Mouse (Mus musculus) embryonic facial prominence, embryonic 11.5 days (tissue): ENCODE measurements around the gene Hacd4. TPM values are rescaled to one million over a fixed set of nuclear protein-coding genes. Genes with fewer than 3 reads are reported as not detected.

ENCODE experiments used
- ATAC-seq: fragments of 200-750 bp; cut with Nextera tagmentation; replicated peaks from 2 replicates; pipeline ENCODE4 v1.8.0; 2017; ENCODE audit warnings: low read depth; ENCODE audit not compliant: insufficient number of reproducible peaks, low FRiP score, low TSS enrichment
- DNase-seq: peaks from one replicate; pipeline ENCODE4 v3.0.0-alpha.2; 2015; ENCODE audit warnings: low spot score
- H3K27ac ChIP-seq: fragments of 300-500 bp; sonication (generic); replicated peaks from 2 replicates; pipeline ENCODE4 v1.5.1; 2014; ENCODE audit warnings: mild to moderate bottlenecking, low read depth, low read length, control low read depth
- H3K27me3 ChIP-seq: fragments of 300-500 bp; sonication (generic); 2 replicates; pipeline ENCODE4 v1.6.1; 2014; ENCODE audit warnings: mild to moderate bottlenecking, low read length, moderate library complexity, mixed read lengths; ENCODE audit not compliant: control insufficient read depth, insufficient read depth
- H3K36me3 ChIP-seq: fragments of 300-500 bp; sonication (generic); replicated peaks from 2 replicates; pipeline ENCODE4 v1.6.1; 2014; ENCODE audit warnings: low read depth, mild to moderate bottlenecking, low read length, moderate library complexity, mixed read lengths; ENCODE audit not compliant: control insufficient read depth, insufficient read depth
- H3K4me1 ChIP-seq: fragments of 300-500 bp; sonication (generic); 2 replicates; pipeline ENCODE4 v1.6.1; 2014; ENCODE audit warnings: low read length, mixed read lengths; ENCODE audit not compliant: control insufficient read depth, insufficient read depth
- H3K4me2 ChIP-seq: fragments of 300-500 bp; sonication (generic); 2 replicates; pipeline ENCODE4 v1.6.1; 2014; ENCODE audit warnings: low read depth, mild to moderate bottlenecking, control low read depth, low read length, moderate library complexity
- H3K4me3 ChIP-seq: fragments of 300-500 bp; sonication (generic); 2 replicates; pipeline ENCODE4 v1.5.1; 2014; ENCODE audit warnings: low read depth, low read length, control low read depth
- H3K9ac ChIP-seq: fragments of 300-500 bp; sonication (generic); replicated peaks from 2 replicates; pipeline ENCODE4 v1.6.1; 2014; ENCODE audit warnings: mild to moderate bottlenecking, control low read depth, low read length
- H3K9me3 ChIP-seq: fragments of 300-500 bp; sonication (generic); replicated peaks from 2 replicates; pipeline ENCODE4 v1.6.1; 2016; ENCODE audit warnings: mild to moderate bottlenecking, low read length, inconsistent platforms, mixed read lengths; ENCODE audit not compliant: control insufficient read depth
- WGBS: fragments of 180-500 bp; shearing (Covaris S2); extraction: QIAGEN DNeasy Blood & Tissue Kit; methylation state at CpG from one replicate; pipeline ENCODE4 v1.1.7; 2014; 5-methylcytosine and 5-hydroxymethylcytosine counted together
- polyA plus RNA-seq: library from polyadenylated mRNA; unstranded; fragments of >200 nt; fragmentation: Nextera tagmentation; extraction: Ambion mirVana; gene quantifications from 2 replicates; pipeline ENCODE4 v1.2.1, GENCODE M21; 2014

Hacd4 gene
- polyA plus RNA-seq, 1 experiment from 2014 or later: 4.4 TPM

DNA sequence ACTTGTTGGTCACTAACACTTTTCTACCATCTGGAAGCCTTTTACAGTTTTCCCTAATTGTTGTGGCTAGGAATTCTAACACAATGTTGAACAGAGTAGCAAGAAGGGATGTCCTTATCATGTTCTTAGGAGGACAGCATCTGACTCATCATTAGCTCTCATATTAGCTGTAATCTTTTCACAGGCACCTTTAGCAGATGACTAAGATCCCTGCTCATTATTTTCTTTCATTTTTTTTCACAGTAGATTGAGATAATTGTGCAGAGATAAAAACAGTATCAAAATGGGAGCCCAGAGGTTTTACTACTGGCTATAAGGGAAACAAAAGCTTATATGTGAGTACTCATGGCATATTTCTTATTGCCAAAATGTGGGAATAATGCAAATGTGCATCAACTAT is 14.2 kb downstream of the Hacd4 start:
- Histone ChIP-seq H3K4me3 (no peak overlapping the region), H3K4me2 (no peak overlapping the region), H3K4me1 (no peaks in the 10 kb centered on the region), H3K27me3 (no peaks in the 10 kb centered on the region), H3K9ac (no peak overlapping the region), H3K9me3 (no peaks in the 10 kb centered on the region), H3K27ac (no peak overlapping the region), H3K36me3 (no peaks in the 10 kb centered on the region)
- DNase-seq (no peak), ATAC-seq (no peak)

- Histone ChIP-seq H3K4me2 (no peak overlapping the region), H3K27ac (no peak overlapping the region), H3K4me1 (no peaks in the 10 kb centered on the region), H3K9ac (no peak overlapping the region), H3K36me3 (no peaks in the 10 kb centered on the region), H3K27me3 (no peaks in the 10 kb centered on the region), H3K9me3 (no peaks in the 10 kb centered on the region), H3K4me3 (no peak overlapping the region)
- ATAC-seq: no peak
- 94% methylated on average over 5 of the region's 5 CpGs for WGBS
- no peak for DNase-seq
Observed at GRCm38 (mm10) chr4:88419378-88419777, 19.4 kb downstream of the Hacd4 start.

GRCm38 (mm10) chr4:88415017-88415416 is 23.7 kb downstream of the Hacd4 start:
- no peak overlapping the region for H3K4me3 ChIP-seq
- no peak overlapping the region for H3K4me2 ChIP-seq
- 56% methylated on average over 2 of the region's 2 CpGs for WGBS
- no peak overlapping the region for H3K27ac ChIP-seq
- DNase-seq (no peak), ATAC-seq (no peak)
- no peaks in the 10 kb centered on the region for H3K36me3 ChIP-seq
- no peaks in the 10 kb centered on the region for H3K27me3 ChIP-seq
- no peak overlapping the region for H3K9ac ChIP-seq
- no peaks in the 10 kb centered on the region for H3K4me1 ChIP-seq
- H3K9me3 ChIP-seq: no peaks in the 10 kb centered on the region

DNA sequence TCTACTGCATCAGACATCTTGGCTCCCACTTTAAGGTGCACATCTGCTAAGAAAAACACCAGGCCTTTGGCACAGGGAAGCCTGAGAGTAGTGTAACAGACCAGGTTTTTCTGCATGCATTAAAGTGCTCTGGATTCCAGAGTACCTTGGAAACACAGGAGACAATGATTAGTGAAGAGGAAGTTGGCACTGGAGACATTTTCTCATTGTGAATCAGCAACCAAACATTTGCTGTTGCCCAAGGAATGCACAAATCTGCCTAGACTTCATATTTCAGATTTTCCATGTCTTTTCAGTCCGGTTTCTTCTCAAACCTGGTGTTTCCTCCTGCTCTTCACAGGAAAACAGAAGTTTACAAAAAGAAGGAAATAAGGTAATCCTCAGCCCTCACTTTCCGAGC is 26.4 kb downstream of the Hacd4 start:
- H3K9me3 ChIP-seq: no peaks in the 10 kb centered on the region
- no peaks in the 10 kb centered on the region for H3K36me3 ChIP-seq
- 84% methylated on average over 2 of the region's 2 CpGs for WGBS
- no peak overlapping the region for H3K9ac ChIP-seq
- ATAC-seq (no peak), DNase-seq (no peak)
- no peak overlapping the region for H3K4me2 ChIP-seq
- no peaks in the 10 kb centered on the region for H3K27me3 ChIP-seq
- H3K4me1 ChIP-seq: no peaks in the 10 kb centered on the region
- H3K4me3 ChIP-seq: no peak overlapping the region
- no peak overlapping the region for H3K27ac ChIP-seq

- Histone ChIP-seq H3K4me1 (no peaks in the 10 kb centered on the region), H3K27me3 (no peaks in the 10 kb centered on the region), H3K4me2 (no peak overlapping the region), H3K9ac (no peak overlapping the region), H3K9me3 (no peaks in the 10 kb centered on the region), H3K4me3 (no peak overlapping the region), H3K36me3 (no peaks in the 10 kb centered on the region), H3K27ac (no peak overlapping the region)
- ATAC-seq (no peak), DNase-seq (no peak)
- WGBS: 95% methylated on average over 4 of the region's 4 CpGs
Observed at GRCm38 (mm10) chr4:88409279-88409678, 29.4 kb downstream of the Hacd4 start.

- 92% methylated on average over 4 of the region's 4 CpGs for WGBS
- Histone ChIP-seq H3K4me1 (no peaks in the 10 kb centered on the region), H3K4me2 (no peak overlapping the region), H3K9ac (no peak overlapping the region), H3K4me3 (no peak overlapping the region), H3K36me3 (no peaks in the 10 kb centered on the region), H3K27me3 (no peaks in the 10 kb centered on the region), H3K9me3 (no peaks in the 10 kb centered on the region), H3K27ac (no peak overlapping the region)
- ATAC-seq (no peak), DNase-seq (peak; percentile 6)
Observed at GRCm38 (mm10) chr4:88406887-88407696, 31.6 kb downstream of the Hacd4 start.

DNA sequence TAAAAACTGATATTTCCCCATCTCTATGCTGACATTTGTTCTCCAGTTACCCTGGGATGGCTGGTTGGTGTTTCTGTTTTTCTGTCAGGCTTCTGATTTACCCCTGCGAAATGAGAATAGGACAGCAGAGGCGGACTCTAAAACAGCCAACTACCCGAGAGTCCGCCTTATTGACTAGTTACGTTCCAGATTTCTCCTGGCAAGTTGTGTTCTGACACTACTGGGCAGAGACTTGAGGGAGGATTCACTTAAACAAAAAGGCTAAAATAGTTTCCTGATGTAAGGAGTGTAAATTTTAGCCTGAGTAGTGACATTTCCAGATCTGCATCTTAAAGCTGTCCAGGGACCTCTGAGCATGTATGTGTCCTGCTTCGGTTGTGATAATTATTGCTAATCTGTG is 35.8 kb downstream of the Hacd4 start:
- no peak overlapping the region for H3K4me3 ChIP-seq
- WGBS: 91% methylated on average over 6 of the region's 6 CpGs
- no peaks in the 10 kb centered on the region for H3K4me1 ChIP-seq
- H3K9ac ChIP-seq: no peak overlapping the region
- DNase-seq: no peak
- H3K9me3 ChIP-seq: no peaks in the 10 kb centered on the region
- H3K27me3 ChIP-seq: no peaks in the 10 kb centered on the region
- no peak overlapping the region for H3K4me2 ChIP-seq
- H3K36me3 ChIP-seq: no peaks in the 10 kb centered on the region
- no peak for ATAC-seq
- H3K27ac ChIP-seq: no peak overlapping the region

- H3K4me3 ChIP-seq: no peak overlapping the region
- DNase-seq (no peak), ATAC-seq (no peak)
- 83% methylated on average over 7 of the region's 7 CpGs for WGBS
- H3K27ac ChIP-seq: no peak overlapping the region
- H3K4me2 ChIP-seq: no peak overlapping the region
- H3K9ac ChIP-seq: no peak overlapping the region
- no peaks in the 10 kb centered on the region for H3K9me3 ChIP-seq
- no peaks in the 10 kb centered on the region for H3K27me3 ChIP-seq
- no peaks in the 10 kb centered on the region for H3K36me3 ChIP-seq
- no peaks in the 10 kb centered on the region for H3K4me1 ChIP-seq
Observed at GRCm38 (mm10) chr4:88400992-88401313, 37.8 kb downstream of the Hacd4 start.
